Mouse (Mus musculus) liver, embryonic 11.5 days (tissue): Measurements from ENCODE around the gene Atxn2. TPM values are rescaled to one million over a fixed set of nuclear protein-coding genes. Genes with fewer than 3 reads are reported as not detected.

Source experiments
- ATAC-seq: fragments of 200-750 bp; cut with Nextera tagmentation; replicated peaks from 2 replicates; pipeline ENCODE4 v1.8.0; 2017; ENCODE audit warnings: moderate number of reproducible peaks, mild to moderate bottlenecking, moderate TSS enrichment, moderate library complexity; ENCODE audit not compliant: low FRiP score
- DNase-seq: peaks from one replicate; pipeline ENCODE4 v3.0.0-alpha.2; 2017; ENCODE audit warnings: low spot score
- H3K27ac ChIP-seq: fragments of 300-500 bp; sonication (generic); 2 replicates; pipeline ENCODE4 v1.5.1; 2014; ENCODE audit warnings: mild to moderate bottlenecking, low read depth, low read length, control low read depth
- H3K27me3 ChIP-seq: fragments of 300-500 bp; sonication (generic); replicated peaks from 2 replicates; pipeline ENCODE4 v1.6.1; 2014; ENCODE audit warnings: low read length, mixed read lengths; ENCODE audit not compliant: control insufficient read depth, insufficient read depth
- H3K36me3 ChIP-seq: fragments of 300-500 bp; sonication (generic); 2 replicates; pipeline ENCODE4 v1.6.1; 2014; ENCODE audit warnings: mild to moderate bottlenecking, low read length, moderate library complexity, mixed read lengths; ENCODE audit not compliant: control insufficient read depth, insufficient read depth
- H3K4me1 ChIP-seq: fragments of 300-500 bp; sonication (generic); replicated peaks from 2 replicates; pipeline ENCODE4 v1.6.1; 2014; ENCODE audit warnings: low read length, mixed read lengths; ENCODE audit not compliant: control insufficient read depth, insufficient read depth
- H3K4me2 ChIP-seq: fragments of 300-500 bp; sonication (generic); 2 replicates; pipeline ENCODE4 v1.6.1; 2014; ENCODE audit warnings: mild to moderate bottlenecking, control low read depth, moderate library complexity
- H3K4me3 ChIP-seq: fragments of 300-500 bp; sonication (generic); 2 replicates; pipeline ENCODE4 v1.5.1; 2014; ENCODE audit warnings: low read depth, low read length, control low read depth
- H3K9ac ChIP-seq: fragments of 300-500 bp; sonication (generic); 2 replicates; pipeline ENCODE4 v1.6.1; 2014; ENCODE audit warnings: low read depth, low read length, control low read depth
- H3K9me3 ChIP-seq: fragments of 300-500 bp; sonication (generic); 2 replicates; pipeline ENCODE4 v1.6.1; 2016; ENCODE audit warnings: low read length, inconsistent platforms, mixed read lengths; ENCODE audit not compliant: control insufficient read depth
- WGBS: fragments of 180-500 bp; shearing (Covaris S2); extraction: QIAGEN DNeasy Blood & Tissue Kit; methylation state at CpG from one replicate; pipeline ENCODE4 v1.1.7; 2014; 5-methylcytosine and 5-hydroxymethylcytosine counted together
- polyA plus RNA-seq: library from polyadenylated mRNA; unstranded; fragments of >200 nt; fragmentation: Nextera tagmentation; extraction: Ambion mirVana; gene quantifications from 2 replicates; pipeline ENCODE4 v1.2.1, GENCODE M21; 2014

Atxn2 gene
- polyA plus RNA-seq, 1 experiment from 2014 or later = 63.9 TPM

DNA sequence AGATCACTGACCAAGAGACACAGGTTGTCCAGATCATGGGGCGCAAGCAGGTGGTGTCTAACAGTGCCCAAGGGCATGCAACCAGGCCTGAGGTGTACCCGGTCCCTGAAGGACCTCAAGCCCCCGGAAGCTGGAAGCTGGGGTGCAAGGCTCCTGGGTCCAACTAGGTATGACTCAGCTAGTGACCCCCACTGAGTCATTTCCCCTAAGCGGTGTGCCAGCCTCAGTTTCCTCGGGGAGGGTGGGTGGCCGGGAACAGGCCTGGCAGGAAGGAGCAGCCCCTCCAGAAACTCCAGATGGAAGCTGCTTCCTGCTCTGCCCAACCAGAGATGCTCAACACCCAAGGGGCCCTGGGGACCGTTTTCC, 123.1 kb downstream of the Atxn2 start:
- Histone ChIP-seq H3K4me1 (peaks cover 57% of the 10 kb centered on the region), H3K36me3 (0 out of 2 replicates have a peak, but pooled peaks cover 2% of the 10 kb centered on the region), H3K9me3 (no peaks in the 10 kb centered on the region), H3K9ac (peak overlapping the region; percentile 46), H3K4me2 (peak overlapping the region; percentile 96), H3K4me3 (peak overlapping the region; percentile 81), H3K27me3 (no peaks in the 10 kb centered on the region), H3K27ac (no peak overlapping the region)
- WGBS = 42% methylated on average over 7 of the region's 7 CpGs
- ATAC-seq (no peak), DNase-seq (no peak)

DNA sequence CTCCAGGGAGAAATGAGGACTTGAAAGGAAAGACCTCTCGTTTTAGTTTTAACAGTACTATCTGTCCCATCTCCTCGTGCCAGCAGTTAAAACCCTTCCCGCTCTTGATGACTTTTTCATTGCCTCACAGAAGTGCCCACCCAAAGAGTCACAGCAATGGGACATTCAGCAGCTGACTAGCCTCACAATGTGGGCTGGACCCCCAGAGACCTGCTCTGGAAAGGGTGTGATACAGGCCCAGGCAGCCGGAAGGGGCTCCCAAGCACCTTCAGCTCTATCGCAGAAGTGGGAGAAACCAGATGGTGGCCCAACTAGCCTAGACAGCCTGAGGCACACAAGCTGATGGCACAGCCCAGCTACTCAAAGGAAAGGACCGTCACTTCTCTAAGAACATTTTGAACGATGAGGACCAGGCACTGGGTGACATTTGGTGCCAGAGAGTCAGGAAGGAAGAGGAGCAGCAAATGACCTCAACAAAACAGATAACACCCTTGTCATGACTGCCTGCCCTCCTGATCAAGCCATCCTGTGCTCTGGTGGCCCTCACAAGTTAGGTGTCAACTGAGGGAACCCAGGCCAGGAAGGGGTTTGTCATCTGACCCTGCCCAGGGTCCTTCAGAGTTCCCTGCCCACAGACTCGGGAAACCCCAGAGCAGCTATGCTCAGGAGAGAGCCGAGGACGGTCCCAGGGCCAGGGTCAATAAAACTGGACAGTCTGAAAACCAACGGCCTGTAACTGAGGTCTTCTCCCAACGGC, 124.0 kb downstream of the Atxn2 start:
- Histone ChIP-seq H3K36me3 (0 out of 2 replicates have a peak, but pooled peaks cover 2% of the 10 kb centered on the region), H3K9ac (peak overlapping the region; percentile 89), H3K9me3 (no peaks in the 10 kb centered on the region), H3K27me3 (no peaks in the 10 kb centered on the region), H3K4me1 (peaks cover 57% of the 10 kb centered on the region), H3K4me2 (peak overlapping the region; percentile 96), H3K4me3 (peak overlapping the region; percentile 81), H3K27ac (peak overlapping the region; percentile 89; the same call in 1 of the 2 replicates)
- WGBS = 19% methylated on average over 12 of the region's 12 CpGs
- ATAC-seq (no peak), DNase-seq (no peak)

DNA sequence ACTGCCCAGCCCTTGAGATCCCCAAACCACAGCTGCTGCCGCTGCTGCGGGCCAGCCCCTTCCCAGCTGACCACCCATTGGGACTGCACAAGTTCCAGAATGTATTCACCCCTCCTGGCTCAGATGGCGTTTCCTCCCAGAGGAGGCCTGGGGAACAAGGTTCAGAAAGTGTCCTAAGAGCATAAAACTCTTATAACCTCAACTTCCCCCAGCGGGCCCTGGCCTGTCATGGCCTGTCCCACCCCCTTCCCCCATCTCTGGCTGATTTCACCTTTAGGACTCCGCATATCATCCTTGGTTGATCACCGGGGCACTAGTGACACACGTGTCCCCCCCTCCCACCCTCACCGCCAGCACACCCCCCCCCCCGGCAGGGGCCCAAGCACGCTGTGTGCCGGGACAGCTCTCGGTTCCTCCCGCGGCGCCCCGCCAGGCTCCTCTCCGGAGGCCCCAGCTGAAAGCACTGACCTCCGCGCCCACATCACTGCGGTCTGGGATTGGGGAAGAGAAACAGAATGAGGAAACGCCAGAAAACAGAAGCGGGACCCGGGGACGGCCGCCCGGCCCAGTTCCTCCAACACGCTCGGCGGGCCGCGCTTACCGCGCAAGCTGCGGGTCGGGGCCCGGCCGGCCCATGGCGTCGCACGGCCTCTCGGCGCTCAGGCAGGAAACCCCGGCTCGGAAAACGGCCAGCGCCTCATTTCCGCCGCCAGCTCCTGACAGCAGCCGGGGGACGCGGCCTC, 125.0 kb downstream of the Atxn2 start:
- ATAC-seq = peak; percentile 10; the same call in 1 of the 2 replicates
- peak overlapping the region; percentile 96 for H3K4me2 ChIP-seq
- H3K27me3 ChIP-seq = no peaks in the 10 kb centered on the region
- DNase-seq = no peak
- under 1% methylated on average over 51 of the region's 51 CpGs for WGBS
- H3K4me1 ChIP-seq = peaks cover 57% of the 10 kb centered on the region
- H3K9ac ChIP-seq = peak overlapping the region; percentile 89
- H3K27ac ChIP-seq = peak overlapping the region; percentile 89
- H3K9me3 ChIP-seq = no peaks in the 10 kb centered on the region
- 0 out of 2 replicates have a peak, but pooled peaks cover 2% of the 10 kb centered on the region for H3K36me3 ChIP-seq
- peak overlapping the region; percentile 81 for H3K4me3 ChIP-seq

DNA sequence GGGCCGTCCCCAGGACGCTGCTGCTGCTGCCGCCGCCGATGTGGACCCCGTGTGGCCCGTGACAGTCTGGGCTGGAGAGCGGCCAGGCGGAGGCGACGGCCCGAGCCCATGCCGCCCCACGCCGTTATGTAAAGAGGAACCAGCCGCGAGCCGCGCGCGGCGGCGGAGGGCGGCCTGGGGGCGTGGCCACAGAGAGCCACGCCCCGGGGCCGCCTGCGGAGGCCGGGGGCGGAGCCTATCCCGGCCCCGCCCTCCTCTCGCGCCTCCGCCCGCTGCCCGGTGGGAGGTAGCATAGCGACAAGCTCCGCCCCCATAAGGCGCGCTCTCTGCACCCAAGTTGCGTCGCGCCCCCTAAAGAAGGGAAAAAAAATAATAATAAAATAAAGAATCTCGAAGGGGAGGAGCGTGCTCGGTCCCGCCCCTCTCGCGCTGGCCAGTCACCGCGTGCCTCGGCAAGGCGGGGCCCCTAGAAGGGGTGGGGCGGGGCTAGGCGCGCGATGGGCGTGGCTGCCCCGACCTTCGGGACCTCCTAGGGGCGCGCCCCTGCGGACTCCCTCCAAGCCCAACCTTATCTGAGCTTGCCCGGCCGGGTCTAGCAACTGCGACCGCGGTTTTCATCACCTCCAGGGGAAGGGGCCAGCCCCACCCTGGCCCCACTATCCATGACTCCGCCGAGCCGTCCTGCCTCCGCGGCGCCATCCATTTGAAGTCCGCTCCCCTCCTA, 125.7 kb downstream of the Atxn2 start:
- peaks cover 55% of the 10 kb centered on the region for H3K4me1 ChIP-seq
- H3K4me3 ChIP-seq = peak overlapping the region; percentile 81
- H3K9ac ChIP-seq = peak overlapping the region; percentile 89
- H3K9me3 ChIP-seq = no peaks in the 10 kb centered on the region
- peak overlapping the region; percentile 89 for H3K27ac ChIP-seq
- peak overlapping the region; percentile 96 for H3K4me2 ChIP-seq
- no peaks in the 10 kb centered on the region for H3K27me3 ChIP-seq
- 0 out of 2 replicates have a peak, but pooled peaks cover 2% of the 10 kb centered on the region for H3K36me3 ChIP-seq
- WGBS = under 1% methylated on average over 75 of the region's 77 CpGs
- peak; percentile 88 for ATAC-seq
- peak; percentile 96 for DNase-seq

DNA sequence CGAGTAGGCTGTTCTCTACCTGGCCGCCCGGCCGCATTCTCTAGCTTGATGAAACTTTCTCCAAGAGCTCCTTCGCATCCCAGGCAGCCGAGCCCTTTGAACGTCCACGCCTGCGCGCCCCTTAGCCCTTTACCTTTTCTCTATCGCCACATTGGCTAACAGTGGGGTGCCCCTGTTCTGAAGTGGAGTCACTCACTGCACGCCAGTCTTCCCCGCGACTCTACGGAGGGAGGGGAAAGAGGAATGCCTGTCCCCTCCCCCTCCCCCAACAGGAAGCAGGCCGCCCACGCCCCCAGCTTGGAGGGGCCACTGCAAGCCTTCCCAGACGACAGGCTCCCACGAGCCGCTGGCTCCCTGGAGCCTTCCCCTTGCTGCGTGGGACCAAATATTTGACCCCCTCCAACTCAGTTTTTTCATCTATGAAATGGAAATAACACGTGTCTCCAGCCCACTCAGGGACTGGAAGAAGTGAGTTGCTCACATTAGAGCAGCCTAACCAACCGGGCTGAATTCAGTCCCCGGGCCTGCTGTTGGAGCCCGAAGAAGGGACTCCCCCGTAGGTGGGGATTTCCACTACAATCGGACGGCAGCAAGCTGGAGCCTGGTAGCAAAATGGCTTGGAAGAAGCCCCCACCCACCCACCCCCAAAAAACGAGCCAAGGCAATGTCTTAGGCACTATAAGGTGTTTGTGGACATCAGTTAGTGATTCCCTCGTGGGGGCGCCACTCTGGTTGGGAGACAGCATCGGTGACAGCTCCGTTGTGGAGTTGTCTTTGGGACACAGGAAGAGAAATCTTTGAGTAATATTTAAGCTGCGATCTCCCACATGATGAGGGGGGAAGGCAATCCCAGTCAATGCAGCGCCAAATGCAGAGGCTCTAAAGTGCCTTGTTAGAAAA, 126.6 kb downstream of the Atxn2 start, which contains the start of gene Sh2b3:
Gene Sh2b3, minus strand, starts transcription at position 206 of the 900 bp plus-strand sequence.
- ATAC-seq = peak; percentile 35
- DNase-seq = peak; percentile 71
- Histone ChIP-seq H3K27ac (peak within 1 kb of the TSS; percentile 89), H3K9me3 (no peaks in the 10 kb centered on the region), H3K4me1 (peaks cover 54% of the 10 kb centered on the region), H3K9ac (peak within 1 kb of the TSS; percentile 89), H3K27me3 (0 out of 2 replicates have a peak, but pooled peaks cover 3% of the 10 kb centered on the region), H3K36me3 (no peaks in the 10 kb centered on the region), H3K4me2 (peak within 1 kb of the TSS; percentile 96), H3K4me3 (peak within 1 kb of the TSS; percentile 81)
- WGBS = under 1% methylated on average over 35 of the region's 35 CpGs

DNA sequence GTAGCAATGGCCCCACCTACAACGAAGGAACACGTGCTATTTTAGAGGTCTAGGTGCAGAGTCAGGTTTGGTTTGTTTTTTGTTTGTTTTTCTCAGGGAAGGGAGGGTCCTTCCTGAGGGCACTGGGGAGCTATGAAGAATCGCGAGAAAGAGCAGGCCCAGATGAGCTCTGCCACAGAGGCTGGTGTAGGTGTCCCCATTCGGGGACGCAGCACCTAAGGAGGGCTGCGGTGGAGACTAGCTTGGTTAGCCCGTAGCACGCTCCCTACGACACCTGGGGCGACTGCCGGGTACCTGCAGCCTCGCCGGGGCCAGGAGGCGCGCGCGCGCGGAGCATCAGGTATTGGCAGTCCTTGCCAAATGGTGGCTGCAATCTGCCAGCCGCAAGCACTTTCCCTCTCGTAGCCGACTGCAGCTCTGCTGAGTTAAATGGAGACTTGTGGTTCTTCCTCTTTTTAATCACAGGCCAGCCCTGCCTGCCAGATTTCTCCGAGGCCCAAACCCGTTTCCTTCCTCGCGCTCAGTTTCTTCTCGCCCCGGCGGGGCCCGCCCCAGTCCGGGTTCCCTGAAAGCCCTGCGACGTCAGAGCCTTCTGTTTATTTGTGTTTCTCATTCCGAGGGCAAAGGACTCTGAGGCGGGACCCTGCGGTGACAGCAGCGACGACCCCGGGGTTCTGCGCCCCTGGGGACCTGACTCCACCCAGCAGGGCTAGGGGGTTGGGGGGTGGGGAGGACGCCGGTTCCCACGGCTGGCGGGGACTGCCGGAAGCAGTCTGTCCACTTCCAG, 127.4 kb downstream of the Atxn2 start:
- Histone ChIP-seq H3K4me2 (peak overlapping the region; percentile 96), H3K4me1 (peaks cover 51% of the 10 kb centered on the region), H3K9ac (peak overlapping the region; percentile 65), H3K4me3 (peak overlapping the region; percentile 81), H3K27ac (peak overlapping the region; percentile 73), H3K36me3 (no peaks in the 10 kb centered on the region), H3K27me3 (peaks cover 5% of the 10 kb centered on the region; the same call in 1 of the 2 replicates), H3K9me3 (no peaks in the 10 kb centered on the region)
- 1% methylated on average over 45 of the region's 46 CpGs for WGBS
- DNase-seq (peak; percentile 68), ATAC-seq (no peak)

DNA sequence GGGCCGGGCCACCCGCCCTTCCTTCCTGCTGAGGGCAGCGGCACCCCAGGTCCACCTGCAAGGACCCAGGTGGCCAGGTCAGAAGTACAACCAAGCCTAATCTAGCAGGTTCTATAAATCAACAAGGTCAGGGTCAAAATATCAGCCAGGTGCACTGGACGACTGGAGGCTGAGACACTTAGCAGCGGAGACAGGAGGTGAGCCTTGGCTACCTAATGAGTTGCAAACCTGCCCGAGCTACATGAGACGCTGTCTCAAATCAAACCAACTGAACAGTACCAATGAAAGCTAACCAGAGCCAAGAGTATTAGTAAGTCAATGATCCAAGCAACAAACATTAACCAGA, 128.0 kb downstream of the Atxn2 start:
- ATAC-seq (no peak), DNase-seq (no peak)
- 24% methylated on average over 7 of the region's 7 CpGs for WGBS
- peak overlapping the region; percentile 73; the same call in 1 of the 2 replicates for H3K27ac ChIP-seq
- H3K9ac ChIP-seq = peak overlapping the region; percentile 65; the same call in 1 of the 2 replicates
- H3K27me3 ChIP-seq = peaks cover 11% of the 10 kb centered on the region
- H3K36me3 ChIP-seq = no peaks in the 10 kb centered on the region
- no peaks in the 10 kb centered on the region for H3K9me3 ChIP-seq
- H3K4me3 ChIP-seq = peak overlapping the region; percentile 81
- H3K4me2 ChIP-seq = peak overlapping the region; percentile 96
- H3K4me1 ChIP-seq = peaks cover 45% of the 10 kb centered on the region
